Mouse (Mus musculus) midbrain, embryonic 16.5 days (tissue): Measurements from ENCODE around the gene Tgif1. TPM values are rescaled to one million over a fixed set of nuclear protein-coding genes. Genes with fewer than 3 reads are reported as not detected.
"Not testable (repeated sequence)": the region's sequence is repeated elsewhere in the genome, so short reads cannot be mapped to it uniquely, and the experiment has no call there.

Source experiments
- ATAC-seq: fragments of 200-750 bp; cut with Nextera tagmentation; 2 replicates; pipeline ENCODE4 v1.8.0; 2017; ENCODE audit warnings: moderate TSS enrichment
- H3K27ac ChIP-seq: fragments of 300-500 bp; sonication (generic); 2 replicates; pipeline ENCODE4 v1.5.1; 2014; ENCODE audit warnings: mild to moderate bottlenecking, low read length, mixed read lengths
- H3K27me3 ChIP-seq: fragments of 300-500 bp; sonication (generic); 2 replicates; pipeline ENCODE4 v1.6.1; 2014; ENCODE audit warnings: low read depth, low read length, mixed read lengths; ENCODE audit not compliant: control insufficient read depth, insufficient read depth
- H3K36me3 ChIP-seq: fragments of 300-500 bp; sonication (generic); 2 replicates; pipeline ENCODE4 v1.6.1; 2014; ENCODE audit warnings: mild to moderate bottlenecking, low read length, moderate library complexity, mixed read lengths; ENCODE audit not compliant: control insufficient read depth, insufficient read depth
- H3K4me1 ChIP-seq: fragments of 300-500 bp; sonication (generic); 2 replicates; pipeline ENCODE4 v1.6.1; 2014; ENCODE audit warnings: mild to moderate bottlenecking, low read length, mixed read lengths; ENCODE audit not compliant: control insufficient read depth, insufficient read depth
- H3K4me2 ChIP-seq: fragments of 300-500 bp; sonication (generic); 2 replicates; pipeline ENCODE4 v1.6.1; 2014; ENCODE audit warnings: mild to moderate bottlenecking, low read length, mixed read lengths
- H3K4me3 ChIP-seq: fragments of 300-500 bp; sonication (generic); 2 replicates; pipeline ENCODE4 v1.5.1; 2014; ENCODE audit warnings: low read depth, mild to moderate bottlenecking, low read length, moderate library complexity, mixed read lengths
- H3K9ac ChIP-seq: fragments of 300-500 bp; sonication (generic); 2 replicates; pipeline ENCODE4 v1.6.1; 2014; ENCODE audit warnings: low read depth, low read length, mixed read lengths
- H3K9me3 ChIP-seq: fragments of 300-500 bp; sonication (generic); replicated peaks from 2 replicates; pipeline ENCODE4 v1.6.1; 2014; ENCODE audit warnings: mild to moderate bottlenecking, low read length, mixed read lengths; ENCODE audit not compliant: control insufficient read depth, poor library complexity, severe bottlenecking
- WGBS: fragments of 180-500 bp; shearing (Covaris S2); extraction: QIAGEN DNeasy Blood & Tissue Kit; methylation state at CpG from one replicate; pipeline ENCODE4 v1.1.7; 2014; 5-methylcytosine and 5-hydroxymethylcytosine counted together
- polyA plus RNA-seq: library from polyadenylated mRNA; unstranded; fragments of >200 nt; fragmentation: Nextera tagmentation; extraction: Ambion mirVana; gene quantifications from 2 replicates; pipeline ENCODE4 v1.2.1, GENCODE M21; 2015

The Tgif1 gene
- polyA plus RNA-seq, 1 experiment from 2014 or later: 8.2 TPM

GRCm38 (mm10) chr17:70838031-70838430 lies 15.3 kb downstream of the Tgif1 start:
- Histone ChIP-seq H3K27ac (no peak overlapping the region), H3K36me3 (no peaks in the 10 kb centered on the region), H3K9ac (no peak overlapping the region), H3K9me3 (no peaks in the 10 kb centered on the region), H3K4me3 (no peak overlapping the region), H3K4me2 (no peak overlapping the region), H3K27me3 (no peaks in the 10 kb centered on the region), H3K4me1 (peaks cover 8% of the 10 kb centered on the region)
- no peak for ATAC-seq
- 86% methylated on average over 7 of the region's 7 CpGs for WGBS

- not testable (repeated sequence) for H3K9me3 ChIP-seq, H3K36me3 ChIP-seq, H3K9ac ChIP-seq, H3K27ac ChIP-seq, H3K4me3 ChIP-seq, H3K4me1 ChIP-seq, H3K27me3 ChIP-seq, H3K4me2 ChIP-seq, ATAC-seq
- WGBS: 96% methylated on average over 5 of the region's 6 CpGs
Observed at GRCm38 (mm10) chr17:70837474-70837873, 15.9 kb downstream of the Tgif1 start.

GRCm38 (mm10) chr17:70836820-70837219 lies 16.5 kb downstream of the Tgif1 start:
- no peaks in the 10 kb centered on the region for H3K36me3 ChIP-seq
- H3K4me2 ChIP-seq: no peak overlapping the region
- no peak overlapping the region for H3K9ac ChIP-seq
- no peak overlapping the region for H3K4me3 ChIP-seq
- no peaks in the 10 kb centered on the region for H3K27me3 ChIP-seq
- peaks cover 8% of the 10 kb centered on the region for H3K4me1 ChIP-seq
- no peaks in the 10 kb centered on the region for H3K9me3 ChIP-seq
- no peak overlapping the region for H3K27ac ChIP-seq
- ATAC-seq: no peak
- WGBS: 38% methylated on average over 7 of the region's 7 CpGs

GRCm38 (mm10) chr17:70835071-70835790 lies 18.1 kb downstream of the Tgif1 start:
- H3K4me3 ChIP-seq: peak overlapping the region; percentile 51
- H3K9ac ChIP-seq: peak overlapping the region; percentile 78
- H3K27me3 ChIP-seq: no peaks in the 10 kb centered on the region
- H3K27ac ChIP-seq: no peak overlapping the region
- ATAC-seq: no peak
- H3K4me2 ChIP-seq: peak overlapping the region; percentile 96
- H3K4me1 ChIP-seq: peaks cover 8% of the 10 kb centered on the region
- 2% methylated on average over 10 of the region's 10 CpGs for WGBS
- no peaks in the 10 kb centered on the region for H3K9me3 ChIP-seq
- H3K36me3 ChIP-seq: no peaks in the 10 kb centered on the region

GRCm38 (mm10) chr17:70834430-70834965 lies 18.8 kb downstream of the Tgif1 start:
- Histone ChIP-seq H3K9me3 (no peaks in the 10 kb centered on the region), H3K36me3 (no peaks in the 10 kb centered on the region), H3K4me3 (peak overlapping the region; percentile 51), H3K4me2 (peak overlapping the region; percentile 96), H3K4me1 (peaks cover 8% of the 10 kb centered on the region), H3K9ac (peak overlapping the region; percentile 78), H3K27ac (peak overlapping the region; percentile 42; the same call in 1 of the 2 replicates), H3K27me3 (no peaks in the 10 kb centered on the region)
- WGBS: under 1% methylated on average over 29 of the region's 29 CpGs
- ATAC-seq: peak; percentile 75; the same call in 1 of the 2 replicates

GRCm38 (mm10) chr17:70832544-70832943 lies 20.8 kb downstream of the Tgif1 start:
- H3K36me3 ChIP-seq: no peaks in the 10 kb centered on the region
- H3K9ac ChIP-seq: no peak overlapping the region
- peaks cover 8% of the 10 kb centered on the region for H3K4me1 ChIP-seq
- H3K27me3 ChIP-seq: no peaks in the 10 kb centered on the region
- WGBS: 95% methylated on average over 9 of the region's 9 CpGs
- no peak overlapping the region for H3K4me2 ChIP-seq
- H3K4me3 ChIP-seq: no peak overlapping the region
- no peaks in the 10 kb centered on the region for H3K9me3 ChIP-seq
- ATAC-seq: no peak
- no peak overlapping the region for H3K27ac ChIP-seq

- Histone ChIP-seq H3K9ac (no peak overlapping the region), H3K9me3 (no peaks in the 10 kb centered on the region), H3K4me2 (no peak overlapping the region), H3K27ac (no peak overlapping the region), H3K27me3 (no peaks in the 10 kb centered on the region), H3K36me3 (no peaks in the 10 kb centered on the region), H3K4me1 (peaks cover 8% of the 10 kb centered on the region), H3K4me3 (no peak overlapping the region)
- no peak for ATAC-seq
- WGBS: 85% methylated on average over 4 of the region's 4 CpGs
Observed at GRCm38 (mm10) chr17:70831591-70831990, 21.8 kb downstream of the Tgif1 start.

- H3K36me3 ChIP-seq: no peaks in the 10 kb centered on the region
- H3K4me2 ChIP-seq: no peak overlapping the region
- no peaks in the 10 kb centered on the region for H3K27me3 ChIP-seq
- H3K4me1 ChIP-seq: peaks cover 4% of the 10 kb centered on the region
- no peaks in the 10 kb centered on the region for H3K9me3 ChIP-seq
- ATAC-seq: no peak
- 75% methylated on average over 23 of the region's 23 CpGs for WGBS
- no peak overlapping the region for H3K4me3 ChIP-seq
- no peak overlapping the region for H3K27ac ChIP-seq
- H3K9ac ChIP-seq: no peak overlapping the region
Observed at GRCm38 (mm10) chr17:70829943-70830715, 23.2 kb downstream of the Tgif1 start.

GRCm38 (mm10) chr17:70829217-70829616 lies 24.1 kb downstream of the Tgif1 start:
- Histone ChIP-seq H3K36me3 (no peaks in the 10 kb centered on the region), H3K4me2 (no peak overlapping the region)
- no peak for ATAC-seq

More at GRCm38 (mm10) chr17:70829217-70829616, 24.1 kb downstream of the Tgif1 start:
- Histone ChIP-seq H3K27me3 (no peaks in the 10 kb centered on the region), H3K9ac (no peak overlapping the region), H3K9me3 (no peaks in the 10 kb centered on the region), H3K4me3 (no peak overlapping the region), H3K4me1 (no peaks in the 10 kb centered on the region; the same call in 1 of the 2 replicates), H3K27ac (no peak overlapping the region)
- WGBS: 84% methylated on average over 6 of the region's 6 CpGs
